Mouse (Mus musculus) myocyte (in vitro differentiated cells): Measurements from ENCODE around the gene 4930516K23Rik. TPM values are rescaled to one million over a fixed set of nuclear protein-coding genes. Genes with fewer than 3 reads are reported as not detected.

Experiments used
- H3K27me3 ChIP-seq: one replicate; pipeline ENCODE4 v1.6.1; 2011; ENCODE audit not compliant: control insufficient read depth, insufficient read depth, insufficient read length
- H3K36me3 ChIP-seq: one replicate; pipeline ENCODE4 v1.6.1; 2011; ENCODE audit not compliant: control insufficient read depth, insufficient read depth
- H3K4me2 ChIP-seq: one replicate; pipeline ENCODE4 v1.6.1; 2011; ENCODE audit warnings: low read depth, control low read depth
- H3K4me3 ChIP-seq: one replicate; pipeline ENCODE4 v1.5.1; 2011; ENCODE audit warnings: mild to moderate bottlenecking, control low read depth, moderate library complexity
- H3K79me2 ChIP-seq: one replicate; pipeline ENCODE4 v1.6.1; 2011; ENCODE audit not compliant: control insufficient read depth, insufficient read depth
- H3ac ChIP-seq: one replicate; pipeline ENCODE4 v1.6.1; 2011; ENCODE audit not compliant: control insufficient read depth, insufficient read length
- CEBPB ChIP-seq: IDR thresholded peaks from 2 replicates; pipeline ENCODE4 v1.6.1; 2011; ENCODE audit warnings: mild to moderate bottlenecking, moderate library complexity; ENCODE audit not compliant: poor library complexity, insufficient read depth, severe bottlenecking
- E2F4 ChIP-seq: IDR thresholded peaks from one replicate; pipeline ENCODE4 v1.6.1; 2011; ENCODE audit warnings: mild to moderate bottlenecking, control low read depth, moderate library complexity; ENCODE audit not compliant: insufficient read depth
- MAX ChIP-seq: IDR thresholded peaks from one replicate; pipeline ENCODE4 v1.6.1; 2011; ENCODE audit warnings: low read depth, mild to moderate bottlenecking, control low read depth
- MYOD1 ChIP-seq, 3 experiments: IDR thresholded peaks; one replicate each; pipeline ENCODE4 v1.6.1; 2011; ENCODE audit warnings: control low read depth in 2 of 3, low read depth in 2 of 3, mild to moderate bottlenecking in 2 of 3, moderate library complexity in 1 of 3; ENCODE audit not compliant: insufficient read length in 2 of 3, control insufficient read depth in 1 of 3
- MYOG ChIP-seq, 3 experiments: IDR thresholded peaks; one replicate each; pipeline ENCODE4 v1.6.1; 2011; ENCODE audit warnings: control low read depth in 2 of 3, low read depth in 2 of 3, mild to moderate bottlenecking in 2 of 3; ENCODE audit not compliant: insufficient read length in 2 of 3, control insufficient read depth in 1 of 3, insufficient read depth in 1 of 3
- POLR2A ChIP-seq: IDR thresholded peaks from one replicate; pipeline ENCODE4 v1.6.1; 2011; ENCODE audit warnings: low read depth, mild to moderate bottlenecking, control low read depth, moderate library complexity; ENCODE audit not compliant: insufficient read length
- POLR2AphosphoS2 ChIP-seq: IDR thresholded peaks from one replicate; pipeline ENCODE4 v1.6.1; 2011; ENCODE audit warnings: low read depth, control low read depth; ENCODE audit not compliant: insufficient read length
- REST ChIP-seq: IDR thresholded peaks from one replicate; pipeline ENCODE4 v1.6.1; 2011; ENCODE audit warnings: mild to moderate bottlenecking, control low read depth, moderate library complexity; ENCODE audit not compliant: insufficient read depth, insufficient read length
- SRF ChIP-seq: IDR thresholded peaks from one replicate; pipeline ENCODE4 v1.6.1; 2011; ENCODE audit warnings: low read depth; ENCODE audit not compliant: control insufficient read depth, insufficient read length
- TCF12 ChIP-seq: IDR thresholded peaks from one replicate; pipeline ENCODE4 v1.6.1; 2011; ENCODE audit warnings: mild to moderate bottlenecking, control low read depth; ENCODE audit not compliant: poor library complexity, insufficient read depth, severe bottlenecking
- TCF3 ChIP-seq: IDR thresholded peaks from one replicate; pipeline ENCODE4 v1.6.1; 2011; ENCODE audit warnings: low read depth, control low read depth; ENCODE audit not compliant: insufficient read length
- USF1 ChIP-seq: IDR thresholded peaks from one replicate; pipeline ENCODE4 v1.6.1; 2011; ENCODE audit warnings: low read depth, mild to moderate bottlenecking, control low read depth, moderate library complexity
- polyA plus RNA-seq: library from polyadenylated mRNA; unstranded; fragments of >200 nt; fragmentation: generic; extraction: Trizol; gene quantifications from one replicate; pipeline ENCODE4 v1.2.1, GENCODE M21; 2012; ENCODE audit warnings: missing spikeins

The 4930516K23Rik gene
- polyA plus RNA-seq, 1 experiment = not detected

- Histone ChIP-seq H3K27me3 (no peaks in the 10 kb centered on the region), H3K4me2 (no peak within 1 kb of the TSS), H3K4me3 (no peak within 1 kb of the TSS), H3K36me3 (no peaks in the 10 kb centered on the region), H3K79me2 (no peaks in the 10 kb centered on the region), H3ac (no peak within 1 kb of the TSS)
- TF ChIP-seq MYOD1 (IDR thresholded peaks at IDR 0.05; ENCODE audit: control insufficient read depth in 1 of 3, insufficient read length in 2 of 3, low read depth in 2 of 3) (no peak), MAX (no peak), MYOG (IDR thresholded peaks at IDR 0.05; ENCODE audit: control insufficient read depth in 1 of 3, insufficient read depth in 1 of 3, insufficient read length in 2 of 3, low read depth in 2 of 3) (no peak), POLR2AphosphoS2 (no peak), TCF12 (no peak), REST (no peak), CEBPB (no peak)
Measured at GRCm38 (mm10) chr7:104025473-104025872, 35.8 kb downstream of the 4930516K23Rik start, which contains the start of gene Olfr640. Gene Olfr640 (minus strand): TSS chr7:104025573.

- TF ChIP-seq MAX = no peak
- no peak for TF ChIP-seq POLR2A
- no peak for TF ChIP-seq USF1
- TF ChIP-seq E2F4 = no peak
- TF ChIP-seq TCF12 = no peak
- no peak for TF ChIP-seq TCF3
- no peak for TF ChIP-seq REST
- no peak for TF ChIP-seq MYOG (IDR thresholded peaks at IDR 0.05; ENCODE audit: control insufficient read depth in 1 of 3, insufficient read depth in 1 of 3, insufficient read length in 2 of 3, low read depth in 2 of 3)
- TF ChIP-seq CEBPB = no peak
- no peak for TF ChIP-seq POLR2AphosphoS2
- Histone ChIP-seq H3K4me2 (no peak overlapping the region), H3K79me2 (no peaks in the 10 kb centered on the region), H3ac (no peak overlapping the region), H3K27me3 (no peaks in the 10 kb centered on the region), H3K4me3 (no peak overlapping the region), H3K36me3 (no peaks in the 10 kb centered on the region)
Measured at GRCm38 (mm10) chr7:104021651-104022050, 39.6 kb downstream of the 4930516K23Rik start.

- Histone ChIP-seq H3K27me3 (no peaks in the 10 kb centered on the region), H3K36me3 (no peaks in the 10 kb centered on the region), H3K79me2 (no peaks in the 10 kb centered on the region), H3K4me3 (no peak overlapping the region), H3K4me2 (no peak overlapping the region), H3ac (no peak overlapping the region)
- TF ChIP-seq MAX (no peak), USF1 (no peak), TCF3 (no peak), TCF12 (no peak), MYOG (IDR thresholded peaks at IDR 0.05; ENCODE audit: control insufficient read depth in 1 of 3, insufficient read depth in 1 of 3, insufficient read length in 2 of 3, low read depth in 2 of 3) (no peak), REST (no peak), POLR2AphosphoS2 (no peak), E2F4 (no peak), SRF (no peak), CEBPB (no peak), POLR2A (no peak), MYOD1 (IDR thresholded peaks at IDR 0.05; ENCODE audit: control insufficient read depth in 1 of 3, insufficient read length in 2 of 3, low read depth in 2 of 3) (no peak)
Measured at GRCm38 (mm10) chr7:104018953-104019352, 42.3 kb downstream of the 4930516K23Rik start.

GRCm38 (mm10) chr7:104017203-104017602 is 44.0 kb downstream of the 4930516K23Rik start, which contains the start of gene Olfr639:
Gene Olfr639 (minus strand): TSS chr7:104017303.
- no peak within 1 kb of the TSS for H3K4me3 ChIP-seq
- H3ac ChIP-seq = no peak within 1 kb of the TSS
- H3K36me3 ChIP-seq = no peaks in the 10 kb centered on the region
- H3K27me3 ChIP-seq = no peaks in the 10 kb centered on the region
- no peaks in the 10 kb centered on the region for H3K79me2 ChIP-seq
- TF ChIP-seq MYOD1 (IDR thresholded peaks at IDR 0.05; ENCODE audit: control insufficient read depth in 1 of 3, insufficient read length in 2 of 3, low read depth in 2 of 3) (no peak), E2F4 (no peak), TCF3 (no peak), TCF12 (no peak), SRF (no peak), POLR2A (no peak), REST (no peak), POLR2AphosphoS2 (no peak), CEBPB (no peak), MYOG (IDR thresholded peaks at IDR 0.05; ENCODE audit: control insufficient read depth in 1 of 3, insufficient read depth in 1 of 3, insufficient read length in 2 of 3, low read depth in 2 of 3) (no peak), MAX (no peak), USF1 (no peak)
- no peak within 1 kb of the TSS for H3K4me2 ChIP-seq

Other genes with a start within 250 kb of the 4930516K23Rik start
- not detected for gene Hbb-bt, start 247.4 kb downstream of the 4930516K23Rik start, polyA plus RNA-seq
- not detected for gene Hbb-bs, start 233.3 kb downstream of the 4930516K23Rik start, polyA plus RNA-seq
- gene Hbb-bh2, start 220.9 kb downstream of the 4930516K23Rik start, polyA plus RNA-seq = not detected
- not detected for gene Hbb-bh1, start 218.3 kb downstream of the 4930516K23Rik start, polyA plus RNA-seq
- gene Hbb-y, start 208.2 kb downstream of the 4930516K23Rik start, polyA plus RNA-seq = not detected
- not detected for gene Olfr66, start 175.2 kb downstream of the 4930516K23Rik start, polyA plus RNA-seq
- gene Olfr64, start 167.0 kb downstream of the 4930516K23Rik start, polyA plus RNA-seq = not detected
- gene Olfr65, start 158.0 kb downstream of the 4930516K23Rik start, polyA plus RNA-seq = not detected
- not detected for gene Olfr631, start 132.6 kb downstream of the 4930516K23Rik start, polyA plus RNA-seq
- gene Olfr632, start 127.1 kb downstream of the 4930516K23Rik start, polyA plus RNA-seq = not detected
- not detected for gene Olfr633, start 117.0 kb downstream of the 4930516K23Rik start, polyA plus RNA-seq
- not detected for gene Olfr635, start 90.3 kb downstream of the 4930516K23Rik start, polyA plus RNA-seq
- not detected for gene Olfr638, start 62.7 kb downstream of the 4930516K23Rik start, polyA plus RNA-seq
- gene Olfr639, start 44.1 kb downstream of the 4930516K23Rik start, polyA plus RNA-seq = not detected
- not detected for gene Olfr640, start 35.9 kb downstream of the 4930516K23Rik start, polyA plus RNA-seq
- not detected for gene Olfr641, start 26.0 kb downstream of the 4930516K23Rik start, polyA plus RNA-seq
- not detected for gene Olfr642, start 8.8 kb downstream of the 4930516K23Rik start, polyA plus RNA-seq
- gene Olfr644, start 10.4 kb upstream of the 4930516K23Rik start, polyA plus RNA-seq = not detected
- gene Olfr645, start 24.0 kb upstream of the 4930516K23Rik start, polyA plus RNA-seq = not detected
- gene Olfr646, start 43.4 kb upstream of the 4930516K23Rik start, polyA plus RNA-seq = not detected
- not detected for gene Ubqln5, start 68.4 kb upstream of the 4930516K23Rik start, polyA plus RNA-seq
- not detected for gene Olfr643, start 76.0 kb upstream of the 4930516K23Rik start, polyA plus RNA-seq
- not detected for gene Ubqln3, start 81.8 kb upstream of the 4930516K23Rik start, polyA plus RNA-seq
- not detected for gene Ubqlnl, start 89.1 kb upstream of the 4930516K23Rik start, polyA plus RNA-seq
- not detected for gene Olfm5, start 103.4 kb upstream of the 4930516K23Rik start, polyA plus RNA-seq
- gene Olfr648, start 121.9 kb upstream of the 4930516K23Rik start, polyA plus RNA-seq = not detected
- not detected for gene Olfr649, start 134.5 kb upstream of the 4930516K23Rik start, polyA plus RNA-seq
- gene Trim6, start 157.3 kb upstream of the 4930516K23Rik start, polyA plus RNA-seq = not detected
- 0.02 TPM for gene Trim34a, start 183.0 kb upstream of the 4930516K23Rik start, polyA plus RNA-seq
- gene Trim5, start 226.6 kb upstream of the 4930516K23Rik start, polyA plus RNA-seq = not detected